Mouse (Mus musculus) heart, adult 11 months (tissue): ENCODE measurements around the gene Aspscr1.
A peak's percentile ranks its signal among the peaks of the same experiment; 100 is the strongest.

ENCODE experiments used
- DNase-seq: peaks from one replicate; pipeline ENCODE4 v3.0.0; 2022

Gene Aspscr1

GRCm38 (mm10) chr11:120684660-120685059, 11.9 kb downstream of the Aspscr1 start:
- DNase-seq, result no peak

GRCm38 (mm10) chr11:120686650-120687272, 14.0 kb downstream of the Aspscr1 start:
- DNase-seq, result no peak

GRCm38 (mm10) chr11:120689365-120689764, 16.6 kb downstream of the Aspscr1 start:
- no peak for DNase-seq

- no peak for DNase-seq
Measured at GRCm38 (mm10) chr11:120692471-120693011, 19.8 kb downstream of the Aspscr1 start.

- no peak for DNase-seq
Measured at GRCm38 (mm10) chr11:120693461-120693860, 20.7 kb downstream of the Aspscr1 start.

GRCm38 (mm10) chr11:120695184-120695583, 22.4 kb downstream of the Aspscr1 start:
- DNase-seq, result no peak

- DNase-seq, result no peak
Measured at GRCm38 (mm10) chr11:120695641-120696040, 22.9 kb downstream of the Aspscr1 start.

- DNase-seq, result no peak
Measured at GRCm38 (mm10) chr11:120696568-120696967, 23.8 kb downstream of the Aspscr1 start.

GRCm38 (mm10) chr11:120697741-120698140, 25.0 kb downstream of the Aspscr1 start:
- DNase-seq, result peak; percentile 98

GRCm38 (mm10) chr11:120703696-120704454, 31.1 kb downstream of the Aspscr1 start:
- DNase-seq, result no peak

- no peak for DNase-seq
Measured at GRCm38 (mm10) chr11:120704486-120705325, 31.9 kb downstream of the Aspscr1 start.

- no peak for DNase-seq
Measured at GRCm38 (mm10) chr11:120706120-120706519, 33.3 kb downstream of the Aspscr1 start.

- DNase-seq, result no peak
Measured at GRCm38 (mm10) chr11:120707225-120707624, 34.5 kb downstream of the Aspscr1 start.

GRCm38 (mm10) chr11:120707969-120708368, 35.2 kb downstream of the Aspscr1 start:
- no peak for DNase-seq

GRCm38 (mm10) chr11:120709551-120709950, 36.8 kb downstream of the Aspscr1 start:
- no peak for DNase-seq

- DNase-seq, result no peak
Measured at GRCm38 (mm10) chr11:120710672-120711071, 37.9 kb downstream of the Aspscr1 start.

GRCm38 (mm10) chr11:120711980-120712604, 39.3 kb downstream of the Aspscr1 start:
- DNase-seq, result peak; percentile 93

- peak; percentile 96 for DNase-seq
Measured at GRCm38 (mm10) chr11:120712771-120713568, 40.2 kb downstream of the Aspscr1 start.

- DNase-seq, result peak; percentile 100
Measured at GRCm38 (mm10) chr11:120713580-120714518, 41.1 kb downstream of the Aspscr1 start, which contains the start of the genes Cenpx and Lrrc45. TSS of gene Cenpx (minus strand) at chr11:120713738. TSS of gene Lrrc45 (plus strand) at chr11:120713925.

- DNase-seq, result no peak
Measured at GRCm38 (mm10) chr11:120714546-120714945, 41.8 kb downstream of the Aspscr1 start.
